Mouse (Mus musculus): Measurements from ENCODE around the gene Slc22a23.

Slc22a23 gene

DNA sequence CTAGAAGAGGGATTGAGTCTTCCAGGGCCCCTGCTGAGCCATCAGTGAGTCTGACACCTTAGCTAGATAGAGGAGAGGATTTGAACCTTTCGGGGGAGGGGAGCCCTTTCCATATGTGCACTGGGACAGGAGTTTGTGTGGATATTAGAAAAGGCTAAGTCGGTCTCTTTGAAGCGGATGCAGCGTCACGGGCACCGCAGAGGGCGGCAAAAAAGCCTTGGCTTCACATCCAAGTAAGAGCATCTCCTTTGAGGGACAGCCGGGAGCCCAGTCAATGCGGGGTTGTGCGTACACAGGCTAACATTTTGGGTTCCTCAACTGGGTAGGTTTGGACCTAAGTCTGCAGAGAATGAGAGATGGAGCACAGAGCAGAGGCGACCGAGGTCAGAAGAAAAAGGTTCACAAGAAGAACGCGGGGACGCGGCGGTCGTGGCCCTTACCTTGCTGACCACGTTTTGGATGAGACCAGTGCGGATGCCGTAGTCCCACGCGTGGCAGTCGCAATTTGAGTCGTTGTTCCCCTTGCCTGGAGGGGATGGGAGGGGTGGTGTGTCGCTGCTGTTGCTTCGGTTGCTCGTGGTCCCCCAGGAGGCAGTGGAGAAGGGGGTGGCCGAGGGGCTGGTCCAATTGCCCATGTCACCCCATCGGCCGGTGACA is 1.1 kb downstream of the Slc22a23 start:
- DNase-seq (ENCODE audit: low spot score): peak; percentile 4

DNA sequence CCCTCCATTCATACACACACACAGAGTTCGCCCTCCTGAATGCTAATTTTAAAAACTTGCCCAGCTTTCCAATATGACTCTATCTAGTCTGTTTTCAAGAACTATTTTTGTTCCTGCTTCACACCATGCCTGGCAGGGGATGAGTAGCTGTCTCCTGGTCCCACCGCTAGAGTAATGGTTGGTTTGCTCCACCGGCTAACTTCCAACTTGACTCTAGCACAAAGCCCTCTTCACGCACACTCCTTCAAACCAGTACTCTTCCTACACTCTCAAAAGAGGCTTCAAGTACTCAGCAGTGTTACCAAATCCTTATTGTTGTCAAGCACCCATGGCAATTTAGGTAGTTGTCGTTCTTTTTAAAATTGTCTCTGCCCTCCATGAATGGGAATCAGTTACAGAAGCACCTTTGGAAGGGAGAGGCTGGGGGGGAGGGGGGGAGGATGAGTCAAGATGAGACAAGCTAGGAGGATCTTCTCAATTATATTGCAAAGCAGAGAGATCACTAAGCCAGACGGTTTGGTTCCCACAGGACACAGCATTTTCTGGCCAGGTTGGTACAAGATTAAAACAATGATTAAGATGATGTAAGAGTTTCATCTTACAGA is 2.6 kb downstream of the Slc22a23 start:
- DNase-seq (ENCODE audit: low spot score): no peak

DNA sequence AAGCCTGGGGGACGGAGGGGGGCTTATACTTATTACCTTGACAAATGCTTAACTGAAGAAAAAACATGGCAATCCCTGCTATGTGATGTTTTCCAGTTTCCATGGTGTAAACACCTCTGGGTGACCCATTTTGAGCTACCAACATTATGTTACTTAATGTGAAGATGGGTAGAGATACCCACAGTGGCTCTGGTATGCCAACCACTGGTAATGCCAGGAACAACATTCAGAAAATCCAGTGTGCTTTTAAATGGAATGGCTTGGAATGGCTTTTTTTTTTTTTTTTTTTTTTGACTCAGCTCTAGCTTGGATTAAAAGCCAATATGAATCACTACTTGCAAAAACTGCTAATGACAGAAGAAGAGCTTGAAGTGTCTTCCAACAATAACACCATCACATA is 8.1 kb downstream of the Slc22a23 start:
- no peak for DNase-seq (ENCODE audit: low spot score)

DNA sequence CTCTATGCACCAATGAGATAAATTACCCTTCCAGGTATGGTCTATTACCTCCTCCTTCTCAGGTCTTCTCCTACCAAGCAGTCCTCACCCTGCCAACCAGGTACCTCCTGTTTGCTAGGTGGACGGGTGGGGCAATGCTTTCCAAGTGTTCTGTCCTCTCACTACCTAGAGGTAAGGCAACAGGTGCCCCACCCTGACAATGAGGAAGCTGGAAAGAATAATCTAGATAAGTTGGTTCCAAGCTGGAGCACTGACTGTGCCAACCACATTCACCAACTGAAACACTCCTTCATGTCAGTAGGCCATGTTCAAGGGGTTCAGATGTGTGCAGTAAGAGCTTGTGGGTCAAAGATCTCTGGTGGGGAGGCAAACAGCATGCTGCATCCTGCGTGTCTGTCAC is 10.1 kb downstream of the Slc22a23 start:
- no peak for DNase-seq (ENCODE audit: low spot score)

DNA sequence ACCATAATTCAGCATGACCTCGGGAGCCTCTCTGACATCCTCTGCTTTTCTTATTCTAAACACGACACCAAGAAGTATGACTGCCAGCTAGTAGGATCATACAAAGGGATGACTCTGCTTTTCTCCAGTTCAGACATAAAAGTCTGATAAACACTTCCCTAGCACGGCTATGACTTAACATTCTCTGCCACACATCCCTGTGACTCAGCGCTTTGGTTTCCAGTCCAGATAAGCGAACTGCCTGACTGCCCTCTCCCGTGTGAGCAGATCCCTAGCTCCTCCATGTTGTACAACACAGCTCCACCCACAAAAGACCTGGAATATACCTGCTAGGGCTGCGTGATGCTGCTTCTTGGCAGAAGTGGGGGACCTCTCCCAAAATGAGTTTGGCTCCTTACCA is 12.2 kb downstream of the Slc22a23 start:
- DNase-seq (ENCODE audit: low spot score): no peak

DNA sequence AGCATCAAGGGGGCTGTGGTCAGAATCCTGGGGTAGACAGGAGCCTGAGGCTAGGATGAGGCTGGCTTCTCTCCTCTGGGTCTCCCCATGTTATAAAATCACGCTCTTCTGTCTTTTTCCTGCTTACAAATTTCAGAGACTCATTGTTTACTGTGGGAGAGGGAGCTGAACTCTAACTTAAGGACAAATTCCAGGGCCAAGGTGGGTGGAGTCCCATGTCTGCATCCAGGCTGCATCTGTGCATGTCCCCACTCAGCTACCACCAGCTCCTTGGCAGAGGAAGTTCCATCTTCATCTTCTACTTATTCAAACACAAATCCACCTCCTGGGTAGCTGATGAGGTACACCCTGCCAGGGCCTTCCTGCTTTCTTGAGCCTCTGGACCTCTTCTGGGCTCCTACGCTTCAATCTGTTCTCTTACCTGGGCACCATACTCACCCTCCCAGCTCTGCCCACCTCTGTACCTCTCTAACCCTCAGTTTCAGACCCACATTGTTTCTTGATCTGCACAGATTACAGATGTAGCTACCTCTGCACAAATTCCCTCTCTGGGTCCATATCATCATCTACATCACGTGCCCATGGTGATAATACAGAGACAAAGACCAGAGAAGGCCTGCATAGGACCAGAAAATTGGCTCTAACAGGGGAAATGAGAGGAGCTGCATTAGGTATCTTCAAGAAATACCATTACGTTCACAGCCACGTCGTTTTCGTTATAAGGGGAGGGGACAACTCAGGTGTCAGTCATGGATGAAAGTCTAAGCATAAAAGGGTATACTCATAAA is 13.4 kb downstream of the Slc22a23 start:
- DNase-seq (ENCODE audit: low spot score): no peak

DNA sequence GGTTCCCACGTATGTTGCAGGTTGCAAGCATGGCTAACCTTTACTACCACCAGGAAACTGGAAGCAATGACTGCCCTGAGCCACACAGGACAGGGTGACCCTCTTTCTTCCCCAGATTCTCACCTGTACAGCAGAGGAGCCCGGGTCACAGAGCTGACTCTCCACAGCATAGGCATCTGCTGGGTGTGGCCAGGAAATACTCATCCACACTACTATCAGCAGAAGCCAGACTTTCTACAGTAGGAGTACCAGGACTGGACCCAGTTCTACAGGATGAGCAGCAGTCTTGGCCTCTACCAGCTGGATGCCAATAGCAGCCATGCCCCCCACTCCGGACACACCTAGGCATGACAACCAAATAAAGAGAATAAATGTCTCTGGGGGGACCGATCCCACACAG is 15.4 kb downstream of the Slc22a23 start:
- DNase-seq (ENCODE audit: low spot score): no peak

DNA sequence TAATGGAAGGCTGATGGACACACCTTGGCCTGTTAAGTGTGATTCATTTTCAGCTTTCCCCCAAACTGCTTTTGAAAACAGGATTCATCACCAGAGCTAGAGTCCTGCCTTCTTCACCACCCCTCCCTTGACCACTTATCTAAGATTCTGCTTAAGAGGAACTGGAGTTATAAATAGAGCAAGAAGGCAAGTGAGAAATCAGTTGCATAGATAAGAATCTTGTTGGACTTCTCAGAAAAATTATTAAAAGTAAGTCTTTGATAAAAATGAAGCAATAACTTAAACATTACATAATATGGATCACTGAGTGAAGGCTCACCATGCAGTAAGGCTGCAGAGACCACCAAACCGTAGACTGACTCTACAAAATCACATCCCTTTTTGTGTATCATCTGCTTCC is 18.0 kb downstream of the Slc22a23 start:
- DNase-seq (ENCODE audit: low spot score): no peak

DNA sequence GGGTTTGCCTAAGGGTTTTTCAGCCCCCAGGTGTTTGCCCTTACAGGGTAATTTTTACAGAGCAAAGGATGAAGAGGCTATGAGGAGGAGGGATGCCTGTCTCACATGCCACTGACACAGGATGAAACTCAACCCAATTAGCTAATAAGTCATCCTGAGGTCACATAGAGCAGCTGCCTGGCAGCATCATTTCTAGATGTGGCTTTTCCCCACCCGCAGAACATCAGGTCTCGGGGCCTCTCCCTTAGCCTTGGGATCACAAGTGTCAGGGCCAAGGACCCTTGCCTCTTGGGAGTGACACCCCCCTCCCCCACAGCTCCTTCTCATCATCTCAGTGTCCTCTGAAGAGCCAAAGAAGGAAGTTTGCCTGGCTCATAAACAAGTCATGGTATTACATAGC is 21.6 kb downstream of the Slc22a23 start:
- no peak for DNase-seq (ENCODE audit: low spot score)

DNA sequence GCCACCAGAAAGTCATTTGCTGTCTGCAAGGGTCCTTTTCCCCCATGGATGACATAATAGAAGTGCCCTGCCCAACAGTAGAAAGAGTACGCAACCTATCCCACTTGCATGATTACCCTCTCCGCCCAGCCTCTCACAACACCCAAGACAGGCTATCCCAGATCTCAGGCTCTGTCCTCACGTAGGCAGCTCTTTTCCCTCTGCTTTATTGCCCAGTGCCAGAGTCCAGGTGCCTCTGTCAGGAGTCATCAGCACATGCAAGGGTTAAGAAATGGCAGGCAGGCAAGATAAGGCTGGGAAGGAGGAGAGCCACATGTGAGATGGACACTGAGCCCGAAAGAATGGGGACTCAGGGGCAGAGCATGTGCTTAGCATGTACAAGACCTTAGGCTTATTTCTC is 24.5 kb downstream of the Slc22a23 start:
- no peak for DNase-seq (ENCODE audit: low spot score)

DNA sequence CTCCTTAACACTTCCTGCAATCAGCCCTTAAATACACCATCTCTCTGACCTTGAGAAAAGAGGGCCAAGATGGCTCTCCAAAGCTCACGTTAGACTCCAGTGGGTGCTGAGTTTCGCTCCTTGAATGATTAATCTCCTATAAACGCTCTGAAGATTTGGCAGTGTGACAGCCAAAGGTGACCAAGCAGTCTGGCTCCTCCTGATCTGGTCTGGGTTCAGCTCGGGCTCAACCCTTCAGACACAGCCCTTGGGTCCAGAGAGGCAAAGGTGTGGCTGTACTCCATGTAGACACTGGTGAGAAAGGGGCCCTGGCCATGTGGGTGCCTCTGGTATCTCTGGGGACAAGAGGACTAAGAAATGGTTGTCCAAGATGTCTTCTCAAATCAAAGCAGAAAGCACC is 27.9 kb downstream of the Slc22a23 start:
- no peak for DNase-seq (ENCODE audit: low spot score)

DNA sequence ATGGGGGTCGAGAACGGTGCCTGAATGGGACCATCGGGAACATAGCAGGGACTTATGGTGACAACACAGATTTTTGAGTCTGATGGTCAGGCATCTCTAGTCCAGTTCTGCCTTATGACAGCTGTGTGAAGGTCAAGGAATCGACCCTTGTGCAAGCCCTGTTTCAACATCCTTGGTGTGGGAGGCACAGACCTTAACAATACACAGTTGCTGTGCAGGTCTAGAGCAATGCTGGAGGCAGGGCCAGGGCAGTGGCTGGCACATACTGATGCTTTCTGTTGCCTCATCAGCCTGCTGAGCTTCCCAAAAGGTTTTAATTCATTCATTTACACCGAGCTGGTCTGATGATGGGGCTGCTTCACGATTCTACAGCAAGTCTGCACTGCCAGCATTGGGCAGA is 28.5 kb downstream of the Slc22a23 start:
- DNase-seq (ENCODE audit: low spot score): no peak

DNA sequence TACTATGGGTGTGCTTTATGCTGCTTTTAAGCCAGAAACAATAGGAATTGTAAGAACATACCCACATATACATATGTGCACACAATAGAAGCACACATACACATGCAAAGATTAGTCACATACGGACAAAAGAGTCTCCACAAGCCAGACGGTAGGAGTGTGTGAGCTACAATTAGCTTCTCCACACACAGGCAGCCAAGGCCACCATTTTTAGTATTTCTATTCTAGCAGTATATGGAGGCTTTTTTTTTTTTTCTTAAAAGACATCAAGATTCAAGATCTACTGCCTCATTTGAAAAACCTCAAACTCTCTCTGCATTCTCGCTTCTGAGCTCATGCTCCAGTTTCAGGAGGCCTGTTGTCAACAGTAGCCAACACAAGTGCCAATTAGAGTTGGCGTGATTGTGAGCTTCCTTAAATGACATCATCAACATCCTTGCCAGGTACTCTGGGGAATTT is 31.9 kb downstream of the Slc22a23 start:
- DNase-seq (ENCODE audit: low spot score): no peak

DNA sequence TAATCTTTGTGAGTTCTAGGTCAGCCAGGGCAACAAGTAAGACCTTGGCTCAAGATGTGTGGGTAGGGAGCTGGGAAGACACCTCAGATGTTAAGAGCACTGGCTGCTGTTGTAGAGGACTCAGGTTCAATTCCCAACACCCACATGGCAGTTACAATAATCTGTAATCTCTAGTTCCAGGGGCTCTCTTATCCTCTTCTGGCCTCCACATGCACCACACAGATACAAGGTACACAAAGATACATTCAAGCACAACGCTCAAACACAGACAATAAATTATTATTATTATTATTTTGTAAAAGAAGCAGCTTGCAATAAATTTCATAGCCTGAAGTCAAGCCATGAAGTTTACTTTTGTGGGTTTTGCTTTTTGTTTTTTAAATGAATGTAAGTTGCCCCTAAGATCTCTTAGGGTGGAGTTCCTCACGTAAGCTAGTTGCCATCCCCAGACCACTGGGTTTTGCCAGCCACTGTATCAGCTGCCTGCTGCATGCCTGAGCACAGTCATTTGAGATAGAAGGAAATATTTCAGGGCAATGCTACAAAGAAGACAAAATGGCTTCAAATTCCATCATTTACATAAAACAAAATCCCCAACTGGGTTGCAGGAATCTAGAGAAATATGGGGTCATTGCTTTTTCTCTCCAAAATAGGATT is 32.5 kb downstream of the Slc22a23 start:
- no peak for DNase-seq (ENCODE audit: low spot score)

DNA sequence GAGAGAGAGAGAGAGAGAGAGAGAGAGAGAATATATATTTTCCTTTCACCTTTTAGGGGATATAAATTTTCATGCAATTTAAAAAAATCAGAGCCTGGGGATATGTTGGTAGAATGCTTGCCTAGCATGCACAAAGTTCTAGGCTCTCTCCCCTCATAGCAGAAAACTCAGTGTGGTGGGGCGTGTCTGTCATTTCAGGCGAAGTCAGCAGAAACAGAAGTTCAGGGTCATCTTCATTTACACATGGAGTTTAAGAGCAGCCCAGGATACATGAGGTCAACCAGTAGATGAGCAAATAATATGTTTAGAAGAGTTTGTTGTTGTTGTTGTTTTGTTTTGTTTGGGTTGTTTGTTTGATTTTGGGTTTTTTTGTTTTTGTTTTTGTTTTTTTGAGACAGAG is 33.4 kb downstream of the Slc22a23 start:
- no peak for DNase-seq (ENCODE audit: low spot score)

DNA sequence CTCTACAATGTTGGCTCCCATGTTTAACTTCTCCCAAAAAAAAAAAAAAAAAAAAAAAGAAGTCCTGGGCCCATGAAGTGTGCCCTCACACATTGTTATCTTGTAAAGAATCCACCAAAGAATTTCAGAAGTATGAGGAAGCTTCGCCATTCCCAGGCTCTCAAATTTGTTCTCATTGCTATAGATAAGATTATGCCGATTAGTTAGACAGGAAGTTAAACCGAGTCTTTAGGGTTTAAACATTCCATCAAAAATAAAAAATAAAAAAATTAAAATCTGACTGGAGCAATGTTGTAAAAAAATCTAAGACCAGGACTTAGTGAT is 36.4 kb downstream of the Slc22a23 start:
- DNase-seq (ENCODE audit: low spot score): no peak

DNA sequence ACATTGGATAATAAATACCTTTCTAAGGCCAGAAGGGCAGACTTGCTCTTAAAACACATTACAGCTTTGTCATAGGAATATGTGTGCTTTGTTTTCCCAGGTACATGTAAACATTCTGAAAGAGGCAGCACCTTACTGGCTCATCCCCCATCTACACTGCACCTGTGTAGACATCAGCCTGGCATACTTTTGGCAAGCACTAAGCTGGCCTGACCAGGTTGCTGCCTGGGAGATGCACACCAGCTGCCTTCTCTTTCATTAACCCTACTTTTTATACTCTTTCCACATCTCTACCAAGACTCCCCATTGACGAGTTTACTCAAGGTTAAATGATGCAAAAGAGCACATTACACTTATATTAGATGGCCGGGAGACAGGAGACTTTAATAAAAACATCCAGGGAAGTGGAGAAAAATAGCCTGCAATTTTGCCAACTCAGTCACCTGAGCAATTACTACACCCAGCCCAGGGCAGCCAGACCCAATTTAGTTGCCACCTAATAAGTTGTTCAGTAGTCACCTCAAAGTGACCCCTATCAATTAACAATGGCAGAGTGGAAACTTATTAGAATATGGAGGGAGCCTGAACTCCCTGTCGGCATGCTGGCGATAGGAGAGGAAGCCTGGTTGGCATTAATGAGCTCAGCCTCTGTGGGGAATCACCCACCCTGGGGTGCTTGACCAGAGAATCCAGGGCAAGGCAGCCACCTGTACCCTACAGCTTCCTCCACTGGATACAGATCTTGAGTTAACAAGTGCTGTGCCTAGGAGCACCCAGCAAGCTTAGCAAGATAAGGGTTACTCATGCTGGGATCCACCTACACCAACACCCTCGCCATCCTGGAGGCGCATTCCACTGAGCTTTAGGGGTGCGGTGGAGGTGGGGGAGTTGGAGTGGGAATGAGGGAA is 37.0 kb downstream of the Slc22a23 start:
- DNase-seq (ENCODE audit: low spot score): no peak

DNA sequence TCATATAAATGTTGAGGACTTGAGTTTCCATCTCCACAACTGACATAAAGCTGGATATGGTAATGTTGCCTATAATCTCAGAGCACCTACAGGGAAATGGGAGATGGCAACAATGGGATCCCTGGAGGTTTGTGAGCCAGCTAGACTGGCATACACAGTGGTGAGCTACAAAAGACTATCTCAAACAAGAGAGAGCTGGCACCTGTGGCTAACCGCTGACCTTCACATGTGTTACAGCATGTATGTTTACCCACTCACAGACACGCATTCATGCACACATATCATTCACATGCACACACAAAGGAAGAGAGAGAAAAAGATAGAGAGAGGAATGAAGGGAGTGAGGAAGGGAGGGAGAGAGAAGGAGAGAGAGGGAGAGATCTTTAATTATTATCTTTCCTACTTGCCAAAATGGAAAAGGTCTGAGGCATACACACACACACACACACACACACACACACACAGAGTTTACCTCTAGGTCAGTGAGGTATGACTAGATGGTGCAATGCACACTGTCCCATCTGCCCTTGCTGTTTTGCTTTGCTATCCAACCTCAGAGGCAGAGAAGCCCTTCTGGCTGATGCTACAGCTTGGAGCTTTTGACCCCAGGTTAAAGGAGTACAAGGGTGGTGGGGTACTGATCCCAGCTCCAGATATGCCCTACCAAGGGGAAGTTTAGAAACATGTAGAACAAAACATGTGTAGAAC is 38.9 kb downstream of the Slc22a23 start:
- no peak for DNase-seq (ENCODE audit: low spot score)

DNA sequence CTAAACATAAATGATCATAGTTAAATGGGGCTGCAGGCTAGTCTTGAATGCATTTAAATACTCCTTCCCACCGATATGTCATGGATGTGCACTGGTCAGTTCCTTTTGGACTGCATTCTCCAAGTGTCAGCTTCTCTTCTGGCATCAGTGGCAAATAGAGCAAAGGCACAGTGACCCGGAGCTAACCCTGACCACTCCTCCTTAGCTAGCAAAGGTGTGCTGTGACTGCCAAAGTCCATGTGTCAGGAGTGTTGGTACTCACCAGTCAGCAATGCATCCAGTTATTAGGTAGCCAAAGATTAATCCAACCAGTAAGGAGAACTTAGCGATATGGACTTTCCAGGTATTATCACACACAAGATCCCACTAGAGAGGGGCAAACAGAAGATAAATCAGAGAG is 40.1 kb downstream of the Slc22a23 start:
- no peak for DNase-seq (ENCODE audit: low spot score)

DNA sequence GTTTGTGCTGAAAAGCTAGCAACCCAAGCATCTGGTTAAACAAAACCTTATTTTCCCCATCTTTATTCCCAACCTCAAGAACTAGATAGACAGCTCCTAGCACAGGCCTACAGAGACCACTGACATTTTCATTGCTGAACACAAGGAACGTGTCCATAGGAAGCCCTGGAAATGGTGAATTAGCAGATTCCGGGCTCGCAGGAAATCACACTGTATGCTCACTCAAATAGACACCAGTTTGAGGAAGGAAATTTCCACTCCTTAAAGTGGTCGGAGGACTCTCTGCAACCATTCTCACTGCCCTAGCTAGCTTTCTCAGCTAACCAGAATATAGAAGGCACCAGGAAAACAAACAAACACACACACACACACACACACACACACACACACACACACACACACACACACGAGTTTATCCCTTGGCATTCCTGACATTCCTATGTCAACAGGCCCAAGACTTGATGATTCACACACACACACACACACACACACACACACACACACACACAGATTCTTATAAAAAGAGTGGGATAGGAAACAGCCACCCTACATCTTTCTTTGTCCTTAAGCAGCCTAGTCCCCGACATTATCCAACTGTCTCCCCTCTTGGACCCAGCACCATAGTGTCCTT is 41.5 kb downstream of the Slc22a23 start:
- DNase-seq (ENCODE audit: low spot score): no peak

DNA sequence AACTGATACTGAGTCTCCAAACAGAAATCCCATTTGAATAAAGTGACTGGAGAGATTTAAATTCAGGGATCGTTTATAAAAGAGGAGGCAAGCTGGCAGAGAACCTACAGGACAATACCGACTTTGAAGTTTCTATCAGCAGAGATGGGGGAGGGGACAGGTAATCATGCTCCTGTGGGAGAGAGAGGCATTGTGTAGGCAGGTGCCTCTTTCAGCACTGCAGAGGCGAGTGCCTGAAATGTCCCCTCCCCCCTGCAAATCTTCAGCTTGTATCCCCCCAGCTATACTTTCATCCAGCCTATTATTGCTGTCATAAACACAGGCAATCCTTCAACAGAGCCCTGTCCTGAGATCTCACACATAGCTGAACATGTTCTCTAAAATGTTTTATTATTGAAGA is 43.4 kb downstream of the Slc22a23 start:
- DNase-seq (ENCODE audit: low spot score): no peak

Data from testis, postnatal 14 days (tissue).